Mouse (Mus musculus): Measurements from ENCODE around the gene Pnrc1.
"Not testable (repeated sequence)": the region's sequence is repeated elsewhere in the genome, so short reads cannot be mapped to it uniquely, and the experiment has no call there.

Pnrc1 gene

GRCm38 (mm10) chr4:33290002-33290401 lies at the start of gene Pnrc1:
Gene Pnrc1 (minus strand): TSS chr4:33290163.
- no peak for DNase-seq (ENCODE audit: low read depth, low spot score)

DNA sequence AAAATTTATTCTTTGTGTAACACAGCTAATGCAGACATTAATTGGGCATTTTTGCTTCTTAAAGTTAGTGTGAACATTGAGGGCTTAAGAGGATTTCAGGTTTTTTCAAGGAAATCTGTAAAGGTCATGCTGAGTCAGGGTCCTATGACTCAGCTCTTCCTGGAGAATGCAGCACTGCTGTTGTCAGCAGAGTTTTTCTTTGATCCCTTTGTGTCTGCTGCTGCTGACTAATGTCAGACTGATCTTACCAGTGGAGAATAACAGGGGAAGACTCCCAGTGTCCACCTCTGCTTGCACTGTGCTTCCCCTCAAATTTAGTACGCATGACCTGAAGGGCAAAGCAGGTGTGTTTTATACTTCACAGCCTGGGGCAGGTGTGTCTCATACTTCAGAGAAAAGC lies 48.0 kb upstream of the Pnrc1 start:
- peak; percentile 73 for DNase-seq (ENCODE audit: low read depth, low spot score)

- no peak for DNase-seq (ENCODE audit: low read depth, low spot score)
Measured at GRCm38 (mm10) chr4:33332956-33333455, 43.0 kb upstream of the Pnrc1 start.

GRCm38 (mm10) chr4:33331147-33331546 lies 41.2 kb upstream of the Pnrc1 start:
- no peak for DNase-seq (ENCODE audit: low read depth, low spot score)

DNA sequence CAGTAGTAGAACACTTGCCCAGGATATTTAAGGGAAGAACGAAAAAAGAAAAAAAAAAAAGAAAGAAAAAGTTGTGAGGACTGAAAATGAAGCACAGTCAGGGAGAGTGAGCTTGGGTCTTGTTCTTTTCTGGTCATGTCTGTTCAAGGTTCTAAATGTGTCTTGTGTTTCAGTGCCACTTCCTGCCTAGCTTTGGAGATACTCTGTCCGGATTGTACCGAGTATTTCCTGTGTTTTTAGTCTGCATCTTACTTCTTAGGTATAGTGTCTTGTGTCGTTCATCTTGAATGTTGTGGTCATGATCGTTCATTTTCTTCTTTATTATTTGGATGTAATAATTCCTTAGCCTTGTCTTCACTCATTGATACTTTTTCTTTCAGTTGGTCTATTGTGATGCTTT lies 25.9 kb upstream of the Pnrc1 start:
- no peak for DNase-seq (ENCODE audit: low read depth, low spot score)

DNA sequence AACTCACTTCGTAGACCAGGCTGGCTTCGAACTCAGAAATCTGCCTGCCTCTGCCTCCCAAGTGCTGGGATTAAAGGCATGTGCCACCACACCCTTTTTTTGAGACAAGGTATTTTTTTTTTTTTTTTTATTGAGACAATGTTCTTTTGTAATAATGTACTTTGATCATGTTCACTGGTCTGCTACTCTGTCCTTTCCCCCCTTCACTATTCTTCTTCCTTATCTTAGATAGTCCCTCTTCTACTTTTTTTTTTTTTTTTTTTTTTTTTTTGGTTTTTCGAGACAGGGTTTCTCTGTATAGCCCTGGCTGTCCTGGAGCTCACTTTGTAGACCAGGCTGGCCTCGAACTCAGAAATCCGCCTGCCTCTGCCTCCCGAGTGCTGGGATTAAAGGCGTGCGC lies 24.2 kb upstream of the Pnrc1 start:
- not testable (repeated sequence) for DNase-seq (ENCODE audit: low read depth, low spot score)

GRCm38 (mm10) chr4:33310840-33311437 lies 21.0 kb upstream of the Pnrc1 start:
- DNase-seq (ENCODE audit: low read depth, low spot score): no peak

GRCm38 (mm10) chr4:33309764-33310757 lies 20.1 kb upstream of the Pnrc1 start, which contains the start of gene Rngtt:
Gene Rngtt (plus strand): TSS chr4:33310311.
- peak; percentile 99 for DNase-seq (ENCODE audit: low read depth, low spot score)

DNA sequence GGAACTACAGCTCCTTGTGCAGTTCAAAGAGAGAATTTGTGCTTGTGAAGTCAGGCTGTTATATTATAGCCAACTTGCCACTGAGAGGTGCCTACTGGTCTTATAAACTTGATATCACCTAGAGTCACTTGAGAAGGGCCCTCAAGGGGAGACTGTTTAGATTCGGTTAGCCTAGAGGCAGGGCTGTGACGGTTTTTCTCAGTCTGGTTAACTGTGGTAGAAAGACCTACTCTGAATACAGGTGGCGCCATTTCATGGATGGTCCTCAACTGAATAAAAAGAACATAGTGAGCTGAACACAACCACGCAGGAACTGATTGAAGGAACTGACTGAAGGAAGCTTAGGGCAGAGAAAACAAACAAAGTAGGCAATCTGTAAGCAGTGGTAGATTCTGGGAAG lies 17.2 kb upstream of the Pnrc1 start:
- peak; percentile 45 for DNase-seq (ENCODE audit: low read depth, low spot score)

DNA sequence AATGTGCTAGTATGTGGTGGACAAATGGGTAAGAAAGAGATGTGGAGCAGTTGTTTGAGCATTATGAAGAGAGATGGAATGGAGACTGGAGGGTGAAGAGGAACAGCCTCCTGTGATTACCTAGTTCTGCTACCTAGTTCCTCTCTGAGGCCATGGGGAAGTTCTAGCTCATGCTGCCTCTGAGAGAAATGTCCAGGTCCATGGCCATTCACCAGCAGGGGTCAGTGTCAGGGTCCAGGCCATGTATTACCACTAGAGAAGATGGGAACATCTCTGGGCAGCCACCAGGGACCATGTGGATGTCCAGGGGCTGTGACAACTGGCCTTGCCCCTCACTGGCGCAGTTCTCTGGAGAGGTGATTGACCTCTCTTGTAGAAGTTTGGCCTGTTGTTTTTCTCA lies 13.1 kb upstream of the Pnrc1 start:
- no peak for DNase-seq (ENCODE audit: low read depth, low spot score)

GRCm38 (mm10) chr4:33300891-33301665 lies 11.1 kb upstream of the Pnrc1 start:
- peak; percentile 32 for DNase-seq (ENCODE audit: low read depth, low spot score)

DNA sequence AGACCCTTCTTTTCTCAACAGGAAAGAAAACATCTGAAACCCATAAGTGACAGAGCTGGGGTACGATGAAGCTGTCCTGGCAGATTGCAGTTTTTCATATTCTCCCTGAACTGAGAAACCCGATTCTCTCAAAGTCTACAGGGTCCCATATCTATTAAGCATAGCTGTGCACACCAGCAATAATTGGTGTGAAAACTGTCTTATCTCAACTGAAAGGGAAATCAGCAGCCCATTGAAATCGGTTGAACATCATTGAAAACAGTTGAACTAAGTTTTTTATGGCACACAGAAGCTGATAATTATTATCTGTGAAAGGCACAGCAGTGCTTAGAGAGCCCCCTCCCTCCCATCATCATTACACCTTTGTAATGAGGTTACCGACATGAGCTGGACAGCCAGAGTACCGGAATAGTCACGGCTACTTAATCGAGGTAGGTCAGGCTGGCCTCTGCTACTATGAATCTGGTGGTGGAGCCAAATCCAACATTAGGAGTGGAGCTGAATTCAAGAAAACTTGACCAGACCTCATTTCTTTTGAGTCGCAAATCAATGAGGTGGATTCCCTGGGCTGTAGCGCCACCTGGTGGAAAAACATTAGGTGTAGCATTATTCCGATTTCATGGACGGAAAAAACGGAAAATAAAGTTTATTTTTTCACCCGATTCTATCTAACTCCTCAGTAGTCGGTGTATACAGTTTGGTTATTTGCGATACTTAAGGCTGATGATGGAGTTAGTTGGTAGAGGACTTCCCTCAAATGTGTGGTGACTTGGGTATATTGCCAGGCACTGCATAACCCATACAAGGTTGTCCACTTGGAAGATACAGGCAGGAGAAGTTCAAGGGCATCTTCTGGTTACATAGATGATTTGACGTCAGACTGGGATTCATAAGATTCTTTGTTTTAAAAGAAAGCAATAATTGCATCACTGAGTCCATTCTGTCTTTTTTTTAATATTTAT lies 2.7 kb upstream of the Pnrc1 start:
- peak; percentile 77 for DNase-seq (ENCODE audit: low read depth, low spot score)

DNA sequence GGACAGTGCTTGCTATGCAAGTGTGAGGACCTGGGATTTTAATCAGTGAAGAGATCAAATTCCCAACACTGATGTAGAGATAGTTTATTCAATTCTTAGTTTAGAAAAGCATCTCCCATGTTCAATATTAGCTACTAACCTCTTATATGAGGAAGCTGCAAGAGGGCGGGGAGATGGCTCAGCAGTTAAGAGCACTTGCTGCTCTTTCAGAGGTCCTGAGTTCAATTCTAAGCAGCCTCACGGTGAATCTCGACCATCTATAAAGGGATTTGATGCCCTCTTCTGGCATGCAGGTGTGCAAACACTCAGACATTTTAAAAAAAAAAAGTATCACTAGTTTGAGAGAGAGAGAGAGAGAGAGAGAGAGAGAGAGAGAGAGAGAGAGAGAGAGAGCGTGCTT lies 915 bp upstream of the Pnrc1 start:
- peak; percentile 43 for DNase-seq (ENCODE audit: low read depth, low spot score)

- DNase-seq (ENCODE audit: low read depth, low spot score): no peak
Measured at GRCm38 (mm10) chr4:33289106-33289650, 785 bp downstream of the Pnrc1 start.

GRCm38 (mm10) chr4:33285448-33285847 lies 4.5 kb downstream of the Pnrc1 start:
- no peak for DNase-seq (ENCODE audit: low read depth, low spot score)

DNA sequence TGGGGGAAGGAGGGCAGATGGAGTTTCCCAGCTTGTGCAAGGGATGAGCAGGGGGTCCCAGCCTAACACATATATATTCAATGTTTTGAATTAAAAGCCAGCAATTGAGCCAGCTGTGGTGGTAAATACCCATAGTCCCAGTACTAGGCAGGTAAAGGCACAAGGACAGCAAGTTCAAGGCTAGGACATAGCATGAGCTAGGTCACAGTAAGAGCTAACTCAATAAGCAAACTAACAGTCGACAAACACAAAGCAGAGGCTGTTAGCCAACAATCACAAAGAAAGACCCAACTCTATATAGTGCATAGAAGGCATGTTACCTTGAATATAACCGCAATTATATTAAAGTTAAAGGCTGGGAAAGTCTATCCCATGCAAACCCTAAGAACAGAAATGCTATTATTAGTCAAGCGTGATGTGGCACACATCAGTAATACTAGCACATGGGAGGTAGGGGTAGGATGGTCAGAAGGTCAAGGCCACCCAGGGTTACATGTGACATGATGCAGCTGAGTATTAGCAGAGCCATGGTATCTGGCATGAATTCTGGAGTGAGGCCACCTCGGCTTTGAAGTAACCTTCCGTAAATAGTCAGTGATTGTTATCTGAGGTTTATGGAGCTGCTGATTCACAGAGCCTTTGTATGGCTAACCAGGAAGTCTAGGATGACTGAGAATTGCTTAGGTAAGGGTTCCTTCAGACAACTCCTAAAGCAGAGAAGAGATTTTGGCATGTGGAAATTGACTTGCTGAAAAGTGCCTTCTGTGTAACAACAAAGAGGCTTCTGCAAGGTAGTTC lies 5.7 kb downstream of the Pnrc1 start:
- DNase-seq (ENCODE audit: low read depth, low spot score): no peak

- no peak for DNase-seq (ENCODE audit: low read depth, low spot score)
Measured at GRCm38 (mm10) chr4:33281891-33282685, 7.9 kb downstream of the Pnrc1 start.

DNA sequence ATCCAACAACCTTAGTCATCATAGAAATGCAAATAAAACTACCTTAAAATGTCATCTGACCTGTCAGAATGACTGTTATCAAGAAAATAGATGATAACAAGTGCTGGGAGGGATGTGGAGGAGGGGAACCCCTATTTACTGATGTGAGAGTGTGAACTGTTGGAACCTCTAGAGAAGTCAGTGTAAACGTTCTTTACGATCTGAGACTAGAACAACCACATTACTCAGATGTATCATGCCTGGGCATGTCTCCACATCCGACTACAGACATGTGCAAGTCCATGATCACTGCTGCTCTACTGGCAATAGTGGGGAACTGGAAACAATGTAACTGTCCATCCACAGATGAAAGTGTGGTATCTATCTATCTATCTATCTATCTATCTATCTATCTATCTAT lies 16.5 kb downstream of the Pnrc1 start:
- DNase-seq (ENCODE audit: low read depth, low spot score): no peak
